Mouse (Mus musculus): ENCODE data around the gene Cacna1d. TPM values are rescaled to one million over a fixed set of nuclear protein-coding genes. Genes with fewer than 3 reads are reported as not detected.

The Cacna1d gene
- total and polyA plus RNA-seq, 2 experiments from 2014 or later = 5.5 to 8.9 TPM

GRCm38 (mm10) chr14:30378306-30378705 is 112.9 kb downstream of the Cacna1d start:
- Histone ChIP-seq H3K4me2 (ENCODE audit: low read depth, low read length) (no peak overlapping the region), H3K4me1 (ENCODE audit: control insufficient read depth, insufficient read depth) (no peaks in the 10 kb centered on the region), H3K9ac (replicated peaks; ENCODE audit: low read depth, low read length) (no peak overlapping the region), H3K27me3 (ENCODE audit: control insufficient read depth, insufficient read depth, low read length) (no peaks in the 10 kb centered on the region), H3K9me3 (replicated peaks; ENCODE audit: control insufficient read depth, low read length) (no peaks in the 10 kb centered on the region), H3K36me3 (replicated peaks; ENCODE audit: control insufficient read depth, insufficient read depth, low read length) (no peaks in the 10 kb centered on the region), H3K4me3 (ENCODE audit: low read depth, low read length) (no peak overlapping the region), H3K27ac (ENCODE audit: low read depth) (no peak overlapping the region)
- DNase-seq (ENCODE audit: low spot score) (no peak), ATAC-seq (ENCODE audit: insufficient read depth, low read depth) (no peak)
- WGBS = 58% methylated on average over 1 of the region's 1 CpGs
- TF ChIP-seq EP300 (IDR thresholded peaks at IDR 0.05; ENCODE audit: low read depth) = no peak
- no peak for TF ChIP-seq CTCF (IDR thresholded peaks at IDR 0.05; ENCODE audit: low read depth)

GRCm38 (mm10) chr14:30372878-30373277 is 118.4 kb downstream of the Cacna1d start:
- H3K4me1 ChIP-seq (ENCODE audit: control insufficient read depth, insufficient read depth) = no peaks in the 10 kb centered on the region
- no peaks in the 10 kb centered on the region for H3K36me3 ChIP-seq (replicated peaks; ENCODE audit: control insufficient read depth, insufficient read depth, low read length)
- no peaks in the 10 kb centered on the region for H3K9me3 ChIP-seq (replicated peaks; ENCODE audit: control insufficient read depth, low read length)
- no peak overlapping the region for H3K27ac ChIP-seq (ENCODE audit: low read depth)
- TF ChIP-seq EP300 (IDR thresholded peaks at IDR 0.05; ENCODE audit: low read depth) (no peak), CTCF (IDR thresholded peaks at IDR 0.05; ENCODE audit: low read depth) (peak; percentile 1; the same call in 1 of the 2 replicates)
- no peak overlapping the region for H3K9ac ChIP-seq (replicated peaks; ENCODE audit: low read depth, low read length)
- H3K27me3 ChIP-seq (ENCODE audit: control insufficient read depth, insufficient read depth, low read length) = no peaks in the 10 kb centered on the region
- H3K4me3 ChIP-seq (ENCODE audit: low read depth, low read length) = no peak overlapping the region
- H3K4me2 ChIP-seq (ENCODE audit: low read depth, low read length) = no peak overlapping the region
- DNase-seq (ENCODE audit: low spot score) = no peak
- WGBS = 52% methylated on average over 1 of the region's 1 CpGs
- ATAC-seq (ENCODE audit: insufficient read depth, low read depth) = no peak

DNA sequence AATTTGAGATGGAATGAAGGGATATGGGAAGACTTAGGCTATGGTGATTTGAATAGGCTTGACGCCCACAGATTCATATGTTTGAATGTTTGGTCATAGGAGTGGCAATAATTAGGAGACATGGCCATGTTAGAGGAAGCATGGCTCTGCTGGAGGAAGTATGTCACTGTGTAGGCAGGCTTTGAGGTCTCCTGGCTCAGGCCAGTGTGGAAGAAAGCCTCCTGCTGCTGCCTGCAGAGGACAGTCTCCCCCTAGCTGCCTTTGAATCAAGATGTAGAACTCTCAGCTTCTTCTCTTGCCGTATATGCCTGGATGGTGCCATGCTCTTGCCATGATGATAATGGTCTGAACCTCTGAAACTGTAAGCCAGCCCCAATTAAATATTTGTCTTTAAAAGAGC is 120.2 kb downstream of the Cacna1d start:
- no peaks in the 10 kb centered on the region for H3K9me3 ChIP-seq (replicated peaks; ENCODE audit: control insufficient read depth, low read length)
- ATAC-seq (ENCODE audit: insufficient read depth, low read depth) (no peak), DNase-seq (ENCODE audit: low spot score) (no peak)
- no peak overlapping the region for H3K9ac ChIP-seq (replicated peaks; ENCODE audit: low read depth, low read length)
- no peak overlapping the region for H3K4me3 ChIP-seq (ENCODE audit: low read depth, low read length)
- no peak for TF ChIP-seq CTCF (IDR thresholded peaks at IDR 0.05; ENCODE audit: low read depth)
- TF ChIP-seq EP300 (IDR thresholded peaks at IDR 0.05; ENCODE audit: low read depth) = no peak
- no peaks in the 10 kb centered on the region for H3K27me3 ChIP-seq (ENCODE audit: control insufficient read depth, insufficient read depth, low read length)
- no peaks in the 10 kb centered on the region for H3K36me3 ChIP-seq (replicated peaks; ENCODE audit: control insufficient read depth, insufficient read depth, low read length)
- no peak overlapping the region for H3K27ac ChIP-seq (ENCODE audit: low read depth)
- no peak overlapping the region for H3K4me2 ChIP-seq (ENCODE audit: low read depth, low read length)
- 49% methylated on average over 2 of the region's 2 CpGs for WGBS
- no peaks in the 10 kb centered on the region for H3K4me1 ChIP-seq (ENCODE audit: control insufficient read depth, insufficient read depth)

DNA sequence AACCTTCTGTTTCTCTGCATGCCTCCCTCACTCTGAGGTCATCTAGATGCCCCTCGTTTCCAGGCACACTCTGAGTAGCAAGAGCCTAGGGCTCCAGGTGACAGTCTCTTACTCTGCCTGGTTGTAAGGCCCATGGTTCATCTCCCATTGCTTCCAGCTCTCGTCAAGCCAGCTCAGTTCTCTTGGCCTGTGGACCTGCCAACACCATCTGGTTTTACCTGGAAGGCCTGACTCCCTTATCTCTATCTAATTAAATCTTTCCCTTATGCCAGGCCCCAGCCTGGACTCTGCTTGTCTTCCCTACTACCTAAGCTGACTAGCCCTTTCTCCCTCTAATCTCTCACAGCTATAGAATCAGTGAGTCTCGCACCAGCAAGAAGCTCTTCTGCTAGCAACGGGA is 124.2 kb downstream of the Cacna1d start:
- WGBS = 64% methylated on average over 4 of the region's 4 CpGs
- Histone ChIP-seq H3K9ac (replicated peaks; ENCODE audit: low read depth, low read length) (no peak overlapping the region), H3K27me3 (ENCODE audit: control insufficient read depth, insufficient read depth, low read length) (no peaks in the 10 kb centered on the region), H3K36me3 (replicated peaks; ENCODE audit: control insufficient read depth, insufficient read depth, low read length) (no peaks in the 10 kb centered on the region), H3K27ac (ENCODE audit: low read depth) (no peak overlapping the region), H3K4me3 (ENCODE audit: low read depth, low read length) (no peak overlapping the region), H3K4me1 (ENCODE audit: control insufficient read depth, insufficient read depth) (no peaks in the 10 kb centered on the region), H3K4me2 (ENCODE audit: low read depth, low read length) (no peak overlapping the region), H3K9me3 (replicated peaks; ENCODE audit: control insufficient read depth, low read length) (no peaks in the 10 kb centered on the region)
- TF ChIP-seq EP300 (IDR thresholded peaks at IDR 0.05; ENCODE audit: low read depth) (no peak), CTCF (IDR thresholded peaks at IDR 0.05; ENCODE audit: low read depth) (no peak)
- DNase-seq (ENCODE audit: low spot score) (no peak), ATAC-seq (ENCODE audit: insufficient read depth, low read depth) (no peak)

DNA sequence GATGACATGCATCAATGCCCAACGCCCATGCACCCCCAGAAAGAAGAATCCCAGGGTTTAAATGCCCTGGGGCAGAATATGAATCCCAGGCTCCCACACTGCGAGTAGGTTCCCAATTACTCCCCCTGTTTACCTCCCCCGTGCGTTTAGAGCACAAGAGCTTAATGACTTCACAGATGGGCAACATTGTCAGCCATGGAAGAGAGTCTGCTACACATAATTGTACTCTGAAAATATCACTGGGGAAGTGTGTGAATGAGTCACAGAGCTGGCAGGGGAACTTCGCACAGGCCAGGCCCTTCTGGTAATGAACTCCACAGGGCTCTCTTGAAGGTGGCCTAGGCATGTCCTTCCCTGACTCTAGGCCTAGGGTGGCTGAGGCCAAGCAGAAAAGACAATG is 125.4 kb downstream of the Cacna1d start:
- Histone ChIP-seq H3K36me3 (replicated peaks; ENCODE audit: control insufficient read depth, insufficient read depth, low read length) (no peaks in the 10 kb centered on the region), H3K27ac (ENCODE audit: low read depth) (no peak overlapping the region), H3K4me2 (ENCODE audit: low read depth, low read length) (no peak overlapping the region), H3K4me3 (ENCODE audit: low read depth, low read length) (no peak overlapping the region), H3K4me1 (ENCODE audit: control insufficient read depth, insufficient read depth) (no peaks in the 10 kb centered on the region), H3K9ac (replicated peaks; ENCODE audit: low read depth, low read length) (no peak overlapping the region), H3K27me3 (ENCODE audit: control insufficient read depth, insufficient read depth, low read length) (no peaks in the 10 kb centered on the region), H3K9me3 (replicated peaks; ENCODE audit: control insufficient read depth, low read length) (no peaks in the 10 kb centered on the region)
- no peak for DNase-seq (ENCODE audit: low spot score)
- no peak for ATAC-seq (ENCODE audit: insufficient read depth, low read depth)
- WGBS = 67% methylated on average over 5 of the region's 5 CpGs
- TF ChIP-seq CTCF (IDR thresholded peaks at IDR 0.05; ENCODE audit: low read depth) (no peak), EP300 (IDR thresholded peaks at IDR 0.05; ENCODE audit: low read depth) (no peak)

DNA sequence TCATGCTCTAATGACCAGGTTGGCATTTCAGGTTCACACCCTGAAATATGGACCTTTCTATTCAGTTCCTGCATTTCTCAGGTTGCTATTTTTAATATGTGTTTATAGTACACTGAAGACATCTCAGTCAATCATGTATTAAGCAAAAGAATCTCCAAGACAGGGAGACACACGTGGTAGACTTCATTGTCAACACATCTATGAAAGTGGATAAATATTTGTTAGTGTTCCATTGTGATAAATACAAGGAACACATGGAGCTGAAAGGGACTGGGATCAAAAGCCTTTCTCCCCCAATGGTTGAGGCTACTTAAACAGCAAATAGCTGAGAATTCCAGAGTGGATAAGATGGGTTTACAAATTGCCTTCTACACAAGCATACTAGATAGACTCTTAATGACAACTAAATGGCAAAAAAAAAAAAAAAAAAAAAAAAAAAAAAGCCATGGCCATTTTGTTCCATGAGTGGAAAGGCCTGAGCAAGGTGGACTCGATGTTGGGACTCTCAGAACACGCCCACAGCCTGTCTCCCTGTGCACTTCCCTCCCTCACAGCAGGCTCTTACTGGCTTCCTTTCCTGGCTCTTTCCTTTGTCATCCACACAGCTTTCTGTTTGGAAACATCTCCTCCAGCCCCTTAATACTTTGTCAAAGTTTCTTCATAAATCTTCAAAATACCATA is 127.6 kb downstream of the Cacna1d start:
- Histone ChIP-seq H3K27ac (ENCODE audit: low read depth) (no peak overlapping the region), H3K4me1 (ENCODE audit: control insufficient read depth, insufficient read depth) (no peaks in the 10 kb centered on the region), H3K27me3 (ENCODE audit: control insufficient read depth, insufficient read depth, low read length) (no peaks in the 10 kb centered on the region), H3K4me2 (ENCODE audit: low read depth, low read length) (no peak overlapping the region), H3K9me3 (replicated peaks; ENCODE audit: control insufficient read depth, low read length) (no peaks in the 10 kb centered on the region), H3K4me3 (ENCODE audit: low read depth, low read length) (no peak overlapping the region), H3K36me3 (replicated peaks; ENCODE audit: control insufficient read depth, insufficient read depth, low read length) (no peaks in the 10 kb centered on the region), H3K9ac (replicated peaks; ENCODE audit: low read depth, low read length) (no peak overlapping the region)
- 78% methylated on average over 3 of the region's 3 CpGs for WGBS
- DNase-seq (ENCODE audit: low spot score) (no peak), ATAC-seq (ENCODE audit: insufficient read depth, low read depth) (no peak)
- TF ChIP-seq CTCF (IDR thresholded peaks at IDR 0.05; ENCODE audit: low read depth) (no peak), EP300 (IDR thresholded peaks at IDR 0.05; ENCODE audit: low read depth) (no peak)

Measured in heart, postnatal 0 days (tissue).